Comparison of ENCODE assay signal across 9 mouse cellular contexts in the genomic region with DNA sequence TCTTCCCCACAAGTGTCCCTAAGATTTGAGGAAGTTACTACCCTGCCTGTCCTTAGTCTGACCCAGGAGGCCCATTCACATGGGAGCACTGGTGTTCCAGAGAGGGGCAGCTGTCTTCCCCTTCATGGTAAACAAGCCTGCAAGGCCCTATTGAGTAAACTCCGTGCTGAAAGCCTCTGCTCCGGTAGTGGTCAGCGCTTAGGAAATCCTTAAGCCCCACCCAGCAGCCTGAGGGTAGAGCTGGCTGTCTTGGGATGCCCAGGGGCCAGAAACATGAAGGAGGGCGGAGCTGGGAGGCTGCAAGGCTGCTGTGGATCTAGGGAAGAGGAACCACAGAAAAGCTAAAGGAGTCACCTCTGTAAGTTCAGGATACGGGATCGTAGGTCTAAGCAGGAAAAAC. TPM values are rescaled to one million over a fixed set of nuclear protein-coding genes. Genes with fewer than 3 reads are reported as not detected.
A peak's percentile ranks its signal among the peaks of the same experiment; 100 is the strongest.
DNase-seq lines count a peak whose midpoint lies in the region; ATAC-seq and TF ChIP-seq lines count a peak whose summit lies in the region.
"Had no signal": no experiment of that assay in that cellular context is flagged by ENCODE, and none has a peak within 500 bp of the region (broad histone marks: within the 10 kb centered on the region; RNA-seq: fewer than 3 reads in every experiment).

No protein-coding gene starts in this region.

- DNase-seq in 3134 (ENCODE audit: extremely low read depth, insufficient read length, low spot score) (peak; percentile 69), liver (peak; percentile 66)
- DNase-seq in heart, adult 8-10 months (ENCODE audit: low spot score), result peak; percentile 83
- DNase-seq in hindbrain, embryonic 14.5 days (ENCODE audit: low spot score), result no peak
- DNase-seq in left cerebral cortex, adult 8-10 months (ENCODE audit: low spot score in 2 of 2), result no peak

- no peak overlapping the region for H3K4me3 ChIP-seq in ES-Bruce4 (ENCODE audit: low read depth, low read length)
- no peak overlapping the region for H3K4me3 ChIP-seq in midbrain, embryonic 13.5 days (replicated peaks)
- H3K4me3 ChIP-seq in hindbrain, embryonic 14.5 days (replicated peaks; ENCODE audit: low read length), result no peak overlapping the region
- H3K4me3 ChIP-seq: neural tube, embryonic 13.5 days had no signal

- 37% methylated on average over 6 of the region's 6 CpGs for WGBS in midbrain, embryonic 13.5 days
- 37% methylated on average over 6 of the region's 6 CpGs for WGBS in hindbrain, embryonic 14.5 days

- H3K27ac ChIP-seq in ES-Bruce4 (ENCODE audit: insufficient read depth, low read length), result no peak overlapping the region
- H3K27ac ChIP-seq in midbrain, embryonic 13.5 days, result no peak overlapping the region
- H3K27ac ChIP-seq in hindbrain, embryonic 14.5 days, result no peak overlapping the region
- H3K27ac ChIP-seq: neural tube, embryonic 13.5 days had no signal

- no peaks in the 10 kb centered on the region for H3K27me3 ChIP-seq in ES-Bruce4 (ENCODE audit: control insufficient read depth, insufficient read depth, low read length, poor library complexity, severe bottlenecking)
- peaks cover 23% of the 10 kb centered on the region for H3K27me3 ChIP-seq in midbrain, embryonic 13.5 days
- H3K27me3 ChIP-seq in hindbrain, embryonic 14.5 days (ENCODE audit: control insufficient read depth, insufficient read depth, low read length), result peaks cover 17% of the 10 kb centered on the region

- no peak for TF ChIP-seq POLR2A in ES-Bruce4 (IDR thresholded peaks at IDR 0.05; ENCODE audit: insufficient read depth, low read length)

- TF ChIP-seq EP300 in ES-Bruce4 (IDR thresholded peaks at IDR 0.05; ENCODE audit: insufficient read depth, low read depth, low read length), result 0 out of 2 replicates have a peak, but pooled peaks have one; percentile 50

- H3K9ac ChIP-seq in ES-Bruce4 (ENCODE audit: low read depth, poor library complexity, severe bottlenecking), result no peak overlapping the region
- no peak overlapping the region for H3K9ac ChIP-seq in midbrain, embryonic 13.5 days (replicated peaks)
- H3K9ac ChIP-seq in hindbrain, embryonic 14.5 days, result no peak overlapping the region
- H3K9ac ChIP-seq: neural tube, embryonic 13.5 days had no signal

- H3K36me3 ChIP-seq in ES-Bruce4 (ENCODE audit: control insufficient read depth, insufficient read depth, low read length, poor library complexity, severe bottlenecking), result no peaks in the 10 kb centered on the region
- H3K36me3 ChIP-seq in midbrain, embryonic 13.5 days, result no peaks in the 10 kb centered on the region
- H3K36me3 ChIP-seq in hindbrain, embryonic 14.5 days (replicated peaks; ENCODE audit: control insufficient read depth, insufficient read depth), result no peaks in the 10 kb centered on the region
- H3K36me3 ChIP-seq: neural tube, embryonic 13.5 days had no signal

- H3K9me3 ChIP-seq in ES-Bruce4 (replicated peaks; ENCODE audit: control insufficient read depth, insufficient read depth, low read length, poor library complexity, severe bottlenecking), result no peaks in the 10 kb centered on the region
- no peaks in the 10 kb centered on the region for H3K9me3 ChIP-seq in midbrain, embryonic 13.5 days
- 0 out of 2 replicates have a peak, but pooled peaks cover 3% of the 10 kb centered on the region for H3K9me3 ChIP-seq in hindbrain, embryonic 14.5 days (ENCODE audit: control insufficient read depth, low read length)
- H3K9me3 ChIP-seq: neural tube, embryonic 13.5 days had no signal

- H3K4me1 ChIP-seq in ES-Bruce4 (ENCODE audit: control insufficient read depth, insufficient read depth, low read length), result peaks cover 12% of the 10 kb centered on the region
- peaks cover 42% of the 10 kb centered on the region for H3K4me1 ChIP-seq in midbrain, embryonic 13.5 days (replicated peaks)
- H3K4me1 ChIP-seq in hindbrain, embryonic 14.5 days (replicated peaks; ENCODE audit: control insufficient read depth, insufficient read depth, low read length), result peaks cover 16% of the 10 kb centered on the region

- no peak overlapping the region for H3K4me2 ChIP-seq in midbrain, embryonic 13.5 days (replicated peaks)
- no peak overlapping the region for H3K4me2 ChIP-seq in hindbrain, embryonic 14.5 days (replicated peaks)

- no peak for TF ChIP-seq CTCF in ES-Bruce4 (IDR thresholded peaks at IDR 0.05; ENCODE audit: low read depth, low read length)

- ATAC-seq in neutrophil, adult 5-6 weeks (ENCODE audit: extremely low read depth, insufficient number of reproducible peaks, low FRiP score, poor library complexity, severe bottlenecking), result peak; percentile 30
- no peak for ATAC-seq in midbrain, embryonic 13.5 days
- ATAC-seq in hindbrain, embryonic 14.5 days (ENCODE audit: low FRiP score), result no peak

RNA-seq across cellular contexts. Expression of gene Vsir, which starts 2.4 kb away (rescaled TPM):
- polyA plus RNA-seq in ES-Bruce4 (2011; ENCODE audit: insufficient read depth, insufficient read length, low read depth, missing spikeins), result 2.5 and 4.5 TPM in 2 replicates
- total RNA-seq in heart, adult 8-10 months (2022), result 10 to 100 TPM; 11.2 to 19.9 (median 15.0) TPM
- total RNA-seq in neutrophil, adult 5-6 weeks (2017), result 440 and 506 TPM in 2 replicates
- 1.6 and 1.7 TPM in 2 replicates for polyA plus RNA-seq in midbrain, embryonic 13.5 days (2015; fragmentation: Nextera tagmentation; extraction: Ambion mirVana)
- 2.5 and 2.7 TPM in 2 replicates for polyA plus RNA-seq in hindbrain, embryonic 14.5 days (2014; fragmentation: Nextera tagmentation; extraction: Ambion mirVana)
- 10 to 100 TPM; 20.2 to 54.7 (median 33.7) TPM for total RNA-seq in left cerebral cortex, adult 8-10 months (2022)

RNA-seq across cellular contexts. Expression of gene Gm17455, which starts 50.5 kb away (rescaled TPM):
- not detected in 2 replicates for polyA plus RNA-seq in ES-Bruce4 (2011; ENCODE audit: insufficient read depth, insufficient read length, low read depth, missing spikeins)
- total RNA-seq in heart, adult 8-10 months (2022), result not detected
- 10.4 and 16.6 TPM in 2 replicates for total RNA-seq in neutrophil, adult 5-6 weeks (2017)
- 4.9 and 7.9 TPM in 2 replicates for polyA plus RNA-seq in midbrain, embryonic 13.5 days (2015; fragmentation: Nextera tagmentation; extraction: Ambion mirVana)
- 9.7 and 18.2 TPM in 2 replicates for polyA plus RNA-seq in hindbrain, embryonic 14.5 days (2014; fragmentation: Nextera tagmentation; extraction: Ambion mirVana)
- total RNA-seq in left cerebral cortex, adult 8-10 months (2022), result 1 to 10 TPM in 1 of 4 experiments, under 1 TPM in 1, not detected in 2; 0.75 to 1.7 TPM

Comparison
In these comparisons a context has a peak if more than half of its experiments do, and no peak if none do; other contexts are left out.
1. DNase-seq: peak in 3134 (single experiment), heart, adult 8-10 months (single experiment) and liver (single experiment); none in hindbrain, embryonic 14.5 days (single experiment) and left cerebral cortex, adult 8-10 months (0 of 2).